Mouse (Mus musculus): ENCODE data around the gene Gm14305.
"Not testable (repeated sequence)": the region's sequence is repeated elsewhere in the genome, so short reads cannot be mapped to it uniquely, and the experiment has no call there.

Gm14305 gene

DNA sequence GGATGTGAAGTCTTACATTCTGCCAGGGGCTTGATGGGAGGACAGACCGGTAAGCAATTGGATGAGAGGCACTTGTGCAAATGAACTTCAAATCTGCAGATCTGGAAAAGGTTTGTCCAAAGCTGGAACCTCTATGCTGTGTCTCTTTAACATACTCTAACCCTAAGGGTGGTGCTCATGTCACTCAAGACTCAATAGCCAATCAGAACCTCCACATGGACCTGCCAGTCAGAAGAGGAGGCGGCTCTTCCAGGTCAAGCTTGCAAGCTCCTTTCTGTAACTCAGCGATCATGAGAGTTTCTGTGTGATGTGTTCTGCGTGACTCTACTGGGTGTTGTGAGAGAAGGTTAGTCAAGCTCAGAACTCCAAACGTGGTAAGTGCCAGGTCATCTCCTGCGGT, at the start of gene Gm14305:
TSS of gene Gm14305 (plus strand) at position 278 of the 400 bp plus-strand sequence.
- peak; percentile 8 for DNase-seq

DNA sequence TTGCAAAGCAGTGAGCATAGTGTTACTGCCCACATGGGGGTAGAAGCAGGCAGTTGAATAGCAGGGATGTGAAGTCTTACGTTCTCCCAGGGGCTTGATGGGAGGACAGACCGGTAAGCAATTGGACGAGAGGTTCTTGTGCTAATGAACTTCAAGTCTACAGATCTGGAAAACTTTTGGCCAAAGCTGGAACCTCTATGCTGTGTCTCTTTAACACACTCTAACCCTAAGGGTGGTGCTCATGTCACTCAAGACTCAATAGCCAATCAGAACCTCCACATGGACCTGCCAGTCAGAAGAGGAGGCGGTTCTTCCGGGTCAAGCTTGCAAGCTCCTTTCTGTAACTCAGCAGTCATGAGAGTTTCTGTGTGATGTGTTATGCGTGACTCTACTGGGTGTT, 37.9 kb upstream of the Gm14305 start, which contains the start of gene Zfp973:
TSS of gene Zfp973 (plus strand) at position 301 of the 400 bp plus-strand sequence.
- not testable (repeated sequence) for DNase-seq

Measured in right cerebral cortex, adult 18-20 months (tissue).